Mouse (Mus musculus): ENCODE measurements around the gene Scgb1a1.

DNA sequence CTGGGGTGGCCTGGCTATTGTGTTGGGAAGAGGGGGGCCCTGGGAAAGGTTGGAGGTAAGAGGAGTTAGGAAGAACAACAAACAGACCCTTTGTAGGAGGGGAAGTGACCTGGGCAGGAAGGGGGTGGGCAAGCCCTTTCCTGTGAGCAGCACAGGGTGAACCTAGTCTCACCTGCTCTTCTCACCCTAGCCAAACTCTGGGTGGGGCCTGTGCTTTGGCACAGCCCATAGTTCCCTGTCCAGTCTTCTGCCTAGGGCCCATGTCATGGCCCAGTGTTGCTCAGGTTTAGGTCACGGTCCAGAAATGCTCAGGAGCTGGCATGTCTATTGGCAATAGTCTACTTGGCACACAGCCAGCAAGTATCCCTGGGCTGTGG is 19.6 kb upstream of the Scgb1a1 start:
- TF ChIP-seq CTCF (IDR thresholded peaks at IDR 0.05; ENCODE audit: extremely low read depth, insufficient read depth, low read length) (no peak), POLR2A (IDR thresholded peaks at IDR 0.05; ENCODE audit: extremely low read depth, insufficient read depth, low read length) (no peak)

Measured in cortical plate, adult 2 months (tissue).